Mouse (Mus musculus) CH12.LX (cell line): Measurements from ENCODE around the gene Vav1.

Source experiments
- BHLHE40 ChIP-seq: IDR thresholded peaks from 2 replicates; pipeline ENCODE4 v1.6.1; 2011; ENCODE audit warnings: mild to moderate bottlenecking, low read depth, low read length, improper control_type of control experiment
- CTCF ChIP-seq, 2 experiments: IDR thresholded peaks in 1 of 2; conservative IDR thresholded peaks in 1 of 2; 2 replicates each; pipeline ENCODE4 v1.5.1; 2011 to 2012; ENCODE audit warnings: low read depth in 2 of 2, low read length in 2 of 2, improper control_type of control experiment in 1 of 2, inconsistent platforms in 1 of 2, mild to moderate bottlenecking in 1 of 2, moderate library complexity in 1 of 2
- TCF12 ChIP-seq: IDR thresholded peaks from 2 replicates; pipeline ENCODE4 v1.6.1; 2014; ENCODE audit warnings: low read depth, mild to moderate bottlenecking, inconsistent platforms, low read length, improper control_type of control experiment

DNA sequence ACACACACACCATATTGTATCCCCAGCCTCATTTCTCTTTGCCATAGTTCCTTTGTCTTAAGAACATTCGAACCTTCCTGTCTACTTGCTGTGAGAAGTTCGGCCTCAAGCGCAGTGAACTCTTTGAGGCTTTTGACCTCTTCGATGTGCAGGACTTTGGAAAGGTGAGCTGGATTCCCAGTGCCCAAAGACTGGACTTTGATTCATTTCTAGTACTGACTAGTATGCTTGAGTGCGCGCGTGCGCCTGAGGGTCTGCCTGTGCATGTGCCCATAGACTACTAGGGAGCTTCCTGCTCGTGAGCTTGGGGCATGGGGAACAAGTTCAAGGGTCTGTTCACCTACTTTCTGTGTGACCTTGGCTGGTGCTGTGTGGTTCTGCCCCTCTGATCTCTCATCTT, 17.0 kb downstream of the Vav1 start:
- TF ChIP-seq BHLHE40 (no peak), CTCF (conservative IDR thresholded peaks at IDR 0.05 in 1 of 2, IDR thresholded peaks at IDR 0.05 in 1 of 2; ENCODE audit: low read depth in 2 of 2, low read length in 2 of 2) (no peak), TCF12 (no peak)
